Mouse (Mus musculus): ENCODE data around the gene Ndufb10. TPM values are rescaled to one million over a fixed set of nuclear protein-coding genes. Genes with fewer than 3 reads are reported as not detected.
"Not testable (repeated sequence)": the region's sequence is repeated elsewhere in the genome, so short reads cannot be mapped to it uniquely, and the experiment has no call there.

Ndufb10 gene
- polyA plus RNA-seq, 1 experiment from 2014 or later, result 281 TPM

DNA sequence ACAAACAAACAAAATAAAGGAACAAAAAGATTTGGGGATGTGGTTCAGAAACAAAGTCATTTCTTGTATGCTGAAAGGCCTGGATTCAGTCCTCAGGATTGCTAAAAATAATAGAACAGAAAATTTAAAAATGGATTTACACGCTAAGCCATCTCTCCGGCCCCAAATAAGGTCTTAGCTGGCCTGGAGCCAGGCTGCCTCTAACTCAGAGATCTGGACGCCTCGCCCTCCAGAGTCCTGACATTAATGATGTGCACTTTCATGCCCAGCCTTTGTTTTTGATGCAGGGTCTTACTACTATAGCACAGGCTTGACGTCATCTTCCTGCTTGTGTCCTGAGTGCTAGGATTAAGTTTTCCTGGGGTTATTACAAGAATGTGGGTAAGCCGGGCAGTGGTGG lies 4.8 kb upstream of the Ndufb10 start:
- Histone ChIP-seq H3K36me3 (replicated peaks) (no peaks in the 10 kb centered on the region), H3K9me3 (no peaks in the 10 kb centered on the region), H3K27me3 (replicated peaks) (peaks cover 9% of the 10 kb centered on the region), H3K27ac (no peak overlapping the region), H3K4me1 (peaks cover 3% of the 10 kb centered on the region; the same call in 1 of the 2 replicates), H3K4me2 (no peak overlapping the region), H3K9ac (no peak overlapping the region), H3K4me3 (no peak overlapping the region)
- WGBS, result 80% methylated on average over 6 of the region's 6 CpGs
- no peak for ATAC-seq (replicated peaks)

- no peak overlapping the region for H3K9ac ChIP-seq
- no peaks in the 10 kb centered on the region for H3K36me3 ChIP-seq (replicated peaks)
- H3K4me2 ChIP-seq, result no peak overlapping the region
- peaks cover 11% of the 10 kb centered on the region for H3K4me1 ChIP-seq
- WGBS, result 74% methylated on average over 17 of the region's 17 CpGs
- no peak for ATAC-seq (replicated peaks)
- H3K27me3 ChIP-seq (replicated peaks), result peaks cover 9% of the 10 kb centered on the region
- H3K4me3 ChIP-seq, result no peak overlapping the region
- H3K9me3 ChIP-seq, result no peaks in the 10 kb centered on the region
- H3K27ac ChIP-seq, result no peak overlapping the region
These were observed 3.9 kb upstream of the Ndufb10 start for GRCm38 (mm10) chr17:24728184-24728583.

- H3K4me2 ChIP-seq, result no peak within 1 kb of the TSS
- H3K9ac ChIP-seq, result no peak within 1 kb of the TSS
- no peak for ATAC-seq (replicated peaks)
- H3K4me3 ChIP-seq, result no peak within 1 kb of the TSS
- H3K27me3 ChIP-seq (replicated peaks), result peaks cover 9% of the 10 kb centered on the region
- H3K36me3 ChIP-seq (replicated peaks), result no peaks in the 10 kb centered on the region
- H3K4me1 ChIP-seq, result peaks cover 16% of the 10 kb centered on the region
- H3K27ac ChIP-seq, result no peak within 1 kb of the TSS
- H3K9me3 ChIP-seq, result no peaks in the 10 kb centered on the region
- 70% methylated on average over 2 of the region's 2 CpGs for WGBS
These were observed 3.3 kb upstream of the Ndufb10 start, which contains the start of gene Rpl3l for GRCm38 (mm10) chr17:24727618-24728017. Gene Rpl3l (plus strand): TSS chr17:24727820.

GRCm38 (mm10) chr17:24725637-24726390 lies 1.5 kb upstream of the Ndufb10 start:
- H3K4me3 ChIP-seq, result no peak overlapping the region
- H3K27me3 ChIP-seq (replicated peaks), result peaks cover 9% of the 10 kb centered on the region
- ATAC-seq (replicated peaks), result no peak
- H3K36me3 ChIP-seq (replicated peaks), result peaks cover 10% of the 10 kb centered on the region
- WGBS, result 74% methylated on average over 3 of the region's 3 CpGs
- H3K4me2 ChIP-seq, result no peak overlapping the region
- no peak overlapping the region for H3K9ac ChIP-seq
- no peaks in the 10 kb centered on the region for H3K9me3 ChIP-seq
- no peak overlapping the region for H3K27ac ChIP-seq
- peaks cover 32% of the 10 kb centered on the region for H3K4me1 ChIP-seq

- Histone ChIP-seq H3K36me3 (replicated peaks) (peaks cover 10% of the 10 kb centered on the region), H3K9ac (peak overlapping the region; percentile 94), H3K4me1 (peaks cover 38% of the 10 kb centered on the region), H3K4me3 (peak overlapping the region; percentile 93), H3K27ac (peak overlapping the region; percentile 88), H3K27me3 (replicated peaks) (peaks cover 9% of the 10 kb centered on the region), H3K4me2 (peak overlapping the region; percentile 70), H3K9me3 (no peaks in the 10 kb centered on the region)
- WGBS, result under 1% methylated on average over 15 of the region's 15 CpGs
- ATAC-seq (replicated peaks), result no peak; the same call in 1 of the 2 replicates
These were observed 447 bp downstream of the Ndufb10 start for GRCm38 (mm10) chr17:24723881-24724180.

DNA sequence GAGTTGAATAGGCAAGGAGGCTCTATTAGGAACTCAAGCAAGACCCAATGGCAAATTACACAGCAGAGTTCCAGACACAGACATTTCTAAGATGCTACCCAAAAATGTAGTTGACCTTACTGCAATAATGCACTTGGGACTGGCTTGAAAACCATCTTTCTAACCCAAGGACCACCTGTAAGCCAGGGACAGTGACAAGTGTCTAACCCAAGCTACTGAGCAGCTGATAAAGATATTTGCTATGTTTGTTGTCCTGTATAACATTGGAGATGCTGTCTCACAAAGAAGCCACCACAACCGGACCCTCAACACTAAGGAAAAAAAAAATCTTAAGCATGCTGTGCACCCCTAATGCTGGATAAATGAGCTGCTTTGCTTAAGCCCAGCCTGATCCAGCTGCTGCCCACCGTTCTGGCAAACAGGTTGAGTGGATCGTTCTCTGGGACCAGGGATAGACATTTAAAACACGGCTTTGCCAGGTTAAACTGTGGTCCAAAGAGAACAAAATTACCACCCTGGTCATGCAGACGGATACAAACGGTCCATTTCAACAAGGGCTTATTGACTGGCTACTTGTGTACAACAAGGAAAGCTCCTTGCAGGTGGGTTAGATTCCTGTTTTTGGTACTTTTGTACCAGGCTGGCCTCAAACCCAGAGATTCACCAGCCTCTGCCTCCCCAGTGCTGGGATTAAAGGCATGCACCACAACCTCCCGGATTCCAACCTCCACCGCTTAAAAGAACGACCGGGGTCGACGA lies 977 bp downstream of the Ndufb10 start:
- Histone ChIP-seq H3K9ac (peak overlapping the region; percentile 94), H3K27me3 (replicated peaks) (peaks cover 9% of the 10 kb centered on the region; the same call in 1 of the 2 replicates), H3K4me1 (peaks cover 42% of the 10 kb centered on the region), H3K27ac (peak overlapping the region; percentile 88; the same call in 1 of the 2 replicates), H3K36me3 (replicated peaks) (peaks cover 10% of the 10 kb centered on the region), H3K9me3 (no peaks in the 10 kb centered on the region), H3K4me3 (peak overlapping the region; percentile 93), H3K4me2 (peak overlapping the region; percentile 70)
- no peak for ATAC-seq (replicated peaks)
- WGBS, result 4% methylated on average over 12 of the region's 12 CpGs

DNA sequence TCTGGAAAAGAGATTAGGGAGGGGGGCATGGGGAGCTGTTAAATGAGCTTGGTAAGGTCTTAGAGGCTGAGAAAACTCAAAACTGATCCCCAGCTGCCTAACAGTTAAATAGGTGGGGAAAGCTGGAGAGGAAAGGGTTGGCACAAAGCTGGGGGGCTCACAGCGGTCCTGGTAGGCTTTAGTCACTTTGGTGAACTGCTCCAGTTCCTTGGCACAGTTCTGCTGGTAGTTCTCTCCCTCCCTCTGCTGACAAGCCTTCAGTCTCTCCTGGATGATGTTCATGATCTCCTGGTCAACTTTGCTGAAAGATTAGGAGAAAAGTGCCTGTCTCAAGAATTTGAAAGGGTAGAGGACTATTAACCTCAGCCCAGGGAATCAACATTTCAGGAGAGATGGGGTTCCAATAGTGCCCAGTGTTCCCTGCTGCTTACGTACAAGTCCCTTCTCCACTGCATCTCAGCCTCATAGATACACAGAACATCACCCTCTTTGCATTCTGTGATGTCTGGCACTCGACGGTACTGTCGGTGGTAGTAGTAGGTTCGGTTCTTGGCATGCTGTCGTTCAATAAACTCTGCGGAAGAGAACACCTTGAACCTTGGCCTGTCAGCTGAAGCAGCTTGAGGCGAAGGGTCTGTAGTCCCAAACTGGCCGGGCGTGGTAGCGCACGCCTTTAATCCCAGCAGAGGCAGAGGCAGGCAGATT lies 1.9 kb downstream of the Ndufb10 start:
- Histone ChIP-seq H3K9ac (no peak overlapping the region), H3K4me1 (peaks cover 42% of the 10 kb centered on the region), H3K4me2 (peak overlapping the region; percentile 70), H3K4me3 (0 out of 2 replicates have a peak overlapping the region, but pooled peaks have one; percentile 93), H3K9me3 (no peaks in the 10 kb centered on the region), H3K27me3 (replicated peaks) (0 out of 2 replicates have a peak, but pooled peaks cover 2% of the 10 kb centered on the region), H3K36me3 (replicated peaks) (peaks cover 10% of the 10 kb centered on the region), H3K27ac (no peak overlapping the region)
- 43% methylated on average over 13 of the region's 13 CpGs for WGBS
- ATAC-seq (replicated peaks), result no peak

GRCm38 (mm10) chr17:24721383-24721955 lies 2.8 kb downstream of the Ndufb10 start:
- ATAC-seq (replicated peaks); H3K27ac ChIP-seq; H3K9me3 ChIP-seq; H3K27me3 ChIP-seq (replicated peaks): not testable (repeated sequence)
- peak overlapping the region; percentile 77 for H3K4me3 ChIP-seq
- peaks cover 42% of the 10 kb centered on the region for H3K4me1 ChIP-seq
- peaks cover 10% of the 10 kb centered on the region for H3K36me3 ChIP-seq (replicated peaks)
- peak overlapping the region; percentile 72 for H3K4me2 ChIP-seq
- 70% methylated on average over 7 of the region's 7 CpGs for whole genome bisulfite sequencing
- peak overlapping the region; percentile 5; the same call in 1 of the 2 replicates for H3K9ac ChIP-seq

GRCm38 (mm10) chr17:24720616-24721015 lies 3.7 kb downstream of the Ndufb10 start:
- not testable (repeated sequence) for H3K27ac ChIP-seq

DNA sequence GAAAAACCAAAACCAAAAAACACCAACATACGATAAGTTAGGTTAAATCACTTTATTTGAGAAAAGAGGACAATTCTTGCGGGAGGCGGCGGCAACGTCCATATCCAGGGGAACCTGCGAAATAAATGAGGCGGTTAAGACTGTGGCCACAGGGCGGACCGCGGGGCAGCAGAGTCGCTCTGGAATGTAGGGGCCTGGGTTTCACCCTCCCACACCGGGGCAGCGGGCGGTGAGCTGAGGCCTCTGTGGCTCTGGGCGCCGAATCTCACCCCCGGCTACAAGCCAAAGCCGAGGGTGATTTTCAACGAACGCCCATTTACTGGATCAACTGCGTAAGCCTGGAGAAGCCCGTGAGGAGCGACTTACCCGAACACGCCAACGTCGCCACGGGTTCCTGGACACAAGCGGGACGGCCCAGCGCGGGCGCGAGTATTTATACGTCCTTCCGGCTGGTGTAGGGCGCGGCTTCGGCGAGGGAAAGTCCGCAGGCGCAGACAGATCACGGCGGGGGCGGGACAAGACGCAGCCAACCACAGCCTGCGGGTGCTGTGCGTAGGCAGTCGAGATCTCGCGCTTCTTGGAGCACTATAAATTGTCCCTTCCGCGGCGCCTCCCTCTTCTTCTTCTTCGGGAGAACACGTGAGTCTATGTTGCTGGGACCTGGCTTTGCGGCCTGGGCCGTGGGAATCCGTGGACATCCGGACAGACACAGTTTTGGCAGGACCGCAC lies 4.6 kb downstream of the Ndufb10 start:
- peaks cover 42% of the 10 kb centered on the region for H3K4me1 ChIP-seq
- peaks cover 10% of the 10 kb centered on the region for H3K36me3 ChIP-seq (replicated peaks)
- H3K9me3 ChIP-seq, result no peaks in the 10 kb centered on the region
- no peaks in the 10 kb centered on the region for H3K27me3 ChIP-seq (replicated peaks)
- H3K27ac ChIP-seq, result peak overlapping the region; percentile 83
- peak overlapping the region; percentile 87 for H3K9ac ChIP-seq
- ATAC-seq (replicated peaks), result peak; percentile 98
- H3K4me2 ChIP-seq, result peak overlapping the region; percentile 72
- under 1% methylated on average over 61 of the region's 61 CpGs for WGBS
- H3K4me3 ChIP-seq, result peak overlapping the region; percentile 77

More at GRCm38 (mm10) chr17:24720616-24721015, 3.7 kb downstream of the Ndufb10 start:
- ATAC-seq (replicated peaks); H3K9me3 ChIP-seq; H3K27me3 ChIP-seq (replicated peaks): not testable (repeated sequence)
- Histone ChIP-seq H3K9ac (peak overlapping the region; percentile 70), H3K36me3 (replicated peaks) (peaks cover 10% of the 10 kb centered on the region), H3K4me2 (peak overlapping the region; percentile 72), H3K4me1 (peaks cover 42% of the 10 kb centered on the region), H3K4me3 (peak overlapping the region; percentile 77)
- under 1% methylated on average over 11 of the region's 11 CpGs for WGBS

GRCm38 (mm10) chr17:24718938-24719337 lies 5.3 kb downstream of the Ndufb10 start:
- ATAC-seq (replicated peaks); H3K9me3 ChIP-seq; H3K27ac ChIP-seq; H3K27me3 ChIP-seq (replicated peaks): not testable (repeated sequence)
- WGBS, result 70% methylated on average over 5 of the region's 5 CpGs
- peak overlapping the region; percentile 87; the same call in 1 of the 2 replicates for H3K9ac ChIP-seq
- peaks cover 10% of the 10 kb centered on the region for H3K36me3 ChIP-seq (replicated peaks)
- H3K4me3 ChIP-seq, result peak overlapping the region; percentile 77
- H3K4me1 ChIP-seq, result peaks cover 38% of the 10 kb centered on the region
- H3K4me2 ChIP-seq, result peak overlapping the region; percentile 72

Measured in midbrain, embryonic 15.5 days (tissue).